Mouse (Mus musculus) hindbrain, embryonic 16.5 days (tissue): ENCODE measurements at regions not wholly inside any gene's neighbourhood (a gene's known extent, or its start where the extent isn't known, plus 50 kb on each side); places are given as distances from the start of the nearest gene placed in this dataset.

Experiments used
- ATAC-seq: fragments of 200-750 bp; cut with Nextera tagmentation; 2 replicates; pipeline ENCODE4 v1.8.0; 2017; ENCODE audit warnings: moderate TSS enrichment, moderate library complexity
- H3K27ac ChIP-seq: fragments of 300-500 bp; sonication (generic); 2 replicates; pipeline ENCODE4 v1.5.1; 2014; ENCODE audit warnings: low read depth, mild to moderate bottlenecking, control low read depth, low read length, moderate library complexity
- H3K27me3 ChIP-seq: fragments of 300-500 bp; sonication (generic); replicated peaks from 2 replicates; pipeline ENCODE4 v1.6.1; 2014; ENCODE audit warnings: low read length; ENCODE audit not compliant: control insufficient read depth, insufficient read depth
- H3K36me3 ChIP-seq: fragments of 300-500 bp; sonication (generic); 2 replicates; pipeline ENCODE4 v1.6.1; 2014; ENCODE audit warnings: mild to moderate bottlenecking, low read length, moderate library complexity, mixed read lengths; ENCODE audit not compliant: control insufficient read depth, insufficient read depth
- H3K4me1 ChIP-seq: fragments of 300-500 bp; sonication (generic); 2 replicates; pipeline ENCODE4 v1.6.1; 2014; ENCODE audit warnings: low read depth, low read length; ENCODE audit not compliant: control insufficient read depth, insufficient read depth
- H3K4me2 ChIP-seq: fragments of 300-500 bp; sonication (generic); 2 replicates; pipeline ENCODE4 v1.6.1; 2014; ENCODE audit warnings: mild to moderate bottlenecking, low read length, control low read depth, moderate library complexity
- H3K4me3 ChIP-seq: fragments of 300-500 bp; sonication (generic); 2 replicates; pipeline ENCODE4 v1.5.1; 2014; ENCODE audit warnings: mild to moderate bottlenecking, low read length, control low read depth, moderate library complexity
- H3K9ac ChIP-seq: fragments of 300-500 bp; sonication (generic); 2 replicates; pipeline ENCODE4 v1.6.1; 2014; ENCODE audit warnings: low read depth, mild to moderate bottlenecking, control low read depth, low read length, moderate library complexity
- H3K9me3 ChIP-seq: fragments of 300-500 bp; sonication (generic); 2 replicates; pipeline ENCODE4 v1.6.1; 2014; ENCODE audit warnings: mild to moderate bottlenecking, low read length, moderate library complexity; ENCODE audit not compliant: control insufficient read depth
- WGBS: fragments of 180-500 bp; shearing (Covaris S2); extraction: QIAGEN DNeasy Blood & Tissue Kit; methylation state at CpG from one replicate; pipeline ENCODE4 v1.1.7; 2014; 5-methylcytosine and 5-hydroxymethylcytosine counted together

DNA sequence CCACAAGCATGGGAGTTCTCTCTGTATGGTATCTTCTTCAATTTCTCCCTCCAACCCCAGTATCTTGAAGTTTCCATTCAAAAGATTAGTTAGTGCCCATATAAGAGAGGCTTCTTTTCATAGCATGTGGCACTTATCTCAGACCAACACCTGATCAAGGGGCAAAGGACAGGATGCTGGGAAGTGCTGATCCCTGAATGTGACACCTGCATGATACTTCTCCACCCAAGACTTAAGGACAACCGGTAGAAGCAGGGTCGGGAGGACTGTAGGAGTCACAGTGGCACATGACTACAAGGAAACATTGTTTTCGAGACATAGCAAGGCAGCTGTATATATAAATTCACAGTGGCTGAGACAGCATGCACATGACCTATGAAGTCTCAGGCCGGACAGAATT lies 227.6 kb upstream of the Cwc22 start:
- Histone ChIP-seq H3K27ac (no peak overlapping the region), H3K4me2 (no peak overlapping the region), H3K9me3 (no peaks in the 10 kb centered on the region), H3K4me3 (no peak overlapping the region), H3K4me1 (no peaks in the 10 kb centered on the region), H3K36me3 (no peaks in the 10 kb centered on the region), H3K27me3 (no peaks in the 10 kb centered on the region), H3K9ac (no peak overlapping the region)
- no peak for ATAC-seq
- WGBS: 84% methylated on average over 4 of the region's 4 CpGs

DNA sequence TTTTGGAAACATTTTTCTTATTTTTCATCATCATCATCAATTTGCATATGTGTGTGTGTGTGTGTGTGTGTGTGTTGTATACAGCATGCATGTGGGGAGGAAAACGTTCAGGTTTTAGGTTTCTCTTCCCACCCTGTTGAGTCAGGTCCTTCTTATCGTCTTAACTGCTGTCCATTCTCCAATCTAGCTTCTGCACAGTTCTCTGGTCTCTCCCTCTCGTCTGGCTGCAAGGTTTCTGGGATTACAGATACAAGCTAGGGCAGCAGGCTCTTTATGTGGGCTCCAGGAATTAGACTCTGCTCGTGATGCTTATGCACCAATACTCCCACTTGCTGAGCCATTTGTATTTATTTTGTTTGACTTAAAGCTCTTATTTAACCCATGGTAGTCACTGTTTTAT lies 226.6 kb upstream of the Cwc22 start:
- no peak overlapping the region for H3K27ac ChIP-seq
- no peak overlapping the region for H3K4me2 ChIP-seq
- ATAC-seq: no peak
- no peaks in the 10 kb centered on the region for H3K4me1 ChIP-seq
- 69% methylated on average over 4 of the region's 4 CpGs for WGBS
- no peaks in the 10 kb centered on the region for H3K9me3 ChIP-seq
- no peak overlapping the region for H3K4me3 ChIP-seq
- H3K9ac ChIP-seq: no peak overlapping the region
- no peaks in the 10 kb centered on the region for H3K27me3 ChIP-seq
- H3K36me3 ChIP-seq: no peaks in the 10 kb centered on the region

DNA sequence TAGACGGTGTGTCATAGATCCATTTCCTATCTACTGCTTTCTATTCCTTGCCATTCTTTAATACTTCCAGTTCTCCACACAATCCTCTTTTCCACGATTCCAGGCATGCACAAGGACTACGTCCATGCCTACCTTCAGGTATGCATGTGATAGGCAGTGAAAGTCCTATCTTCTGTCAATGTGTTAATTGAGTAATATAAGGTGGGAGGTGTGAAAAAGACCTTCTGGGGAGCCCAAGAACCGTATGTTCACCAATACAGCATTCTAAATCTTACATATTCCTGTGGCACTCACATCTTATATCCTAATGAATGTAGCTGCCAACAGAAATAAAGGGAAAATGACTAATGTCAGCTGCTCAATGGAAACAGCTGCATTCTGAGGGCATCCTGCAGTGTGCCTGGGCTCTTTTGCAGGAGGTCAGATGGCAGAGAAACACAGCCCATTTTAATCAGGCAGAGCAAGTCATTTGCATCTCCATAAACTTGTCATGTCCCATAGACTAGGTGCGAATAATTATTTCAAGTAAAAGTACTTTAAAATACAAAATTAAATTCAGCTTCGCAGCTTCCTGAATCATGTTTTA lies 224.1 kb upstream of the Cwc22 start:
- Histone ChIP-seq H3K4me2 (no peak overlapping the region), H3K4me3 (no peak overlapping the region), H3K4me1 (no peaks in the 10 kb centered on the region), H3K36me3 (no peaks in the 10 kb centered on the region), H3K27ac (no peak overlapping the region), H3K9me3 (no peaks in the 10 kb centered on the region), H3K27me3 (no peaks in the 10 kb centered on the region), H3K9ac (no peak overlapping the region)
- no peak for ATAC-seq
- 55% methylated on average over 6 of the region's 6 CpGs for WGBS

DNA sequence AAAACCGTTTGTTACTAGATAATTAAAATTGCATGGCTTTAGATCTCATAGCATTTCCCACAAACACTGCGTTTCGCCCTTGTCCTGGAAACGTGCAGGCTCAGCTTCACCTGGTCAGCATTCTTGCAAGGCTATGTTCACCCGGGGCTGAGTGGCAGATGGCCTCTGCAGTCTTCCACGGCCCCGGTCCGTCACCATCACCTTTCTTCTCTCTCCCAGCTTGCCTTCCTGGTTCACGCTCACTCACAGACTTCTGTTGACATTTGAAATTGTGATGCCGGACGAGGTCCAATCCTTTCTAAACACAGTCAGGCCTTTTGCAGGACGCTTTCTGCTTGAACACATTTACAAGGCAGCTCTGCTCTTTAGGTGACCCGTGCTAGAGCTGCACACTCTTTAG lies 219.3 kb upstream of the Cwc22 start:
- Histone ChIP-seq H3K4me2 (no peak overlapping the region), H3K4me3 (no peak overlapping the region), H3K36me3 (no peaks in the 10 kb centered on the region), H3K27ac (no peak overlapping the region), H3K9ac (no peak overlapping the region), H3K9me3 (no peaks in the 10 kb centered on the region), H3K27me3 (no peaks in the 10 kb centered on the region), H3K4me1 (no peaks in the 10 kb centered on the region)
- WGBS: 83% methylated on average over 13 of the region's 13 CpGs
- ATAC-seq: no peak

DNA sequence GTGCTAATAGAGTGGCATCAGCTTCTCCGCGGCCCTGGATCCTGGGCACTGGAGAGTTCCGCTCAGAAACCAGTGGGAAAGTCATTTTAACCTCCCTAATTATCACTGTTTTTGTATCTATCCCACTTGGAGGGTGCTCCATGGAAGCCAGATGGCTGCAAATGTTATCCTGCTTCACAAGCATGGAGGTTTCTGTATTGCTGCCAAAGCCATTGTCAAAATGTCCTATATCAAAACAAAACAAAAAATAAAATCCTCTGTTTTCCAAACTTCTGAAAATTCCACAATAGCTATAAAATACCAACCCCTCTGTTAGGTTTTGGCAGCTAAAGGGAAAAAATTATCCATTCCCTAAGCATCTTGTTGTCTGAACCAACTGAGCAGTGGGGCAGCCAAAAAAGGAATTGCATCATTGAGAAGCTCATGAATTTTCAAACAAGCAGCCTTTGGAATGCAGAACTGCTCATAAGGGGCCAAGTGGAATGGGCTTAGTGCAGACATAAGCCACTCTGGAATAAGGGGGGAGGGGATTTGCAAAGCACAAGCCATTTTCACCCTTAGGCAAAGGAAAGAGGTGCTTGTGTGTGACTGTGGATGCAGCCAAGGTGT lies 213.8 kb upstream of the Cwc22 start:
- peak overlapping the region; percentile 3; the same call in 1 of the 2 replicates for H3K27ac ChIP-seq
- no peaks in the 10 kb centered on the region for H3K36me3 ChIP-seq
- H3K4me2 ChIP-seq: no peak overlapping the region
- H3K9me3 ChIP-seq: no peaks in the 10 kb centered on the region
- H3K4me3 ChIP-seq: no peak overlapping the region
- 61% methylated on average over 3 of the region's 3 CpGs for WGBS
- no peaks in the 10 kb centered on the region; the same call in 1 of the 2 replicates for H3K4me1 ChIP-seq
- H3K9ac ChIP-seq: no peak overlapping the region
- no peaks in the 10 kb centered on the region for H3K27me3 ChIP-seq
- ATAC-seq: peak; percentile 87

DNA sequence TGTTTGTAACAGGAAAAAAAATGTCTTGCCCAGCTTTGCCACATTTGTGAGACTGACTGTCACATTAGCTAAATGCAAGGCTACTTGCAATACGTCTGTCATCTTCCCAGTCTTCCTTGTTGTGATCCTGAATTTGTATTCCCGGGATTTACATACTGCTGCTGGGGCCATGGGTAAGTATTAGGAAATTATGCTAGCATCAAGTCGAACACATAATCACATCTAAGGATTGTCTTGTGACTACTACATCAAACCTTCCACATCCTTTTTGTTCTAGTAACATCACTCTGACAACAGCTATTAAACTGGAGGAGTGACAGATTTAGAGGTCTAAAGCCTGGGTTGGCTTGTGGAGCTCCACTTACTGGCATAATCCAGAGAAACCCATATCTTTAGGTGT lies 164.2 kb upstream of the Cwc22 start:
- Histone ChIP-seq H3K36me3 (no peaks in the 10 kb centered on the region), H3K9ac (no peak overlapping the region), H3K27ac (no peak overlapping the region), H3K4me2 (no peak overlapping the region), H3K4me3 (no peak overlapping the region), H3K4me1 (no peaks in the 10 kb centered on the region), H3K9me3 (no peaks in the 10 kb centered on the region), H3K27me3 (no peaks in the 10 kb centered on the region)
- 81% methylated on average over 3 of the region's 3 CpGs for WGBS
- ATAC-seq: no peak

DNA sequence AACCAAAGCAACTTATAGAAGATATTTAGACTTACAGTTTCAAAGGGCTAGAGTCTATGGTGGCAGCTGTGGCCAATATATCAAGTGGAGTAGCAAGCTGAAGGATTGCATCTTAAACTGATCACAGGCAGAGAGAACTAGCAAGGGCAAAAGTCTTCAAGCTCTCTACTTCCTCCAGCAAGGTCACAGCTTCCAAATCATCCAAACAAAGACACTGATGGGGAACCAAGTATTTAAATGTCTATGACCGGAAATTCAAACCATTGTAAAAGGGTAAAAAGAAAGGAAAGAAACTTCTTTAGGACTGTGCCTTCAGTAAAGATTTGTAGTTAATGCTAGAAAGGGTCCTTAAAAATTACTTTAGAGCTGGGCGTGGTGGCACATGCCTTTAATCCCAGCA lies 149.4 kb upstream of the Cwc22 start:
- Histone ChIP-seq H3K27ac (no peak overlapping the region), H3K4me3 (no peak overlapping the region), H3K4me1 (no peaks in the 10 kb centered on the region), H3K9me3 (no peaks in the 10 kb centered on the region), H3K4me2 (no peak overlapping the region), H3K36me3 (no peaks in the 10 kb centered on the region), H3K27me3 (no peaks in the 10 kb centered on the region), H3K9ac (no peak overlapping the region)
- 95% methylated on average over 2 of the region's 2 CpGs for WGBS
- no peak for ATAC-seq

DNA sequence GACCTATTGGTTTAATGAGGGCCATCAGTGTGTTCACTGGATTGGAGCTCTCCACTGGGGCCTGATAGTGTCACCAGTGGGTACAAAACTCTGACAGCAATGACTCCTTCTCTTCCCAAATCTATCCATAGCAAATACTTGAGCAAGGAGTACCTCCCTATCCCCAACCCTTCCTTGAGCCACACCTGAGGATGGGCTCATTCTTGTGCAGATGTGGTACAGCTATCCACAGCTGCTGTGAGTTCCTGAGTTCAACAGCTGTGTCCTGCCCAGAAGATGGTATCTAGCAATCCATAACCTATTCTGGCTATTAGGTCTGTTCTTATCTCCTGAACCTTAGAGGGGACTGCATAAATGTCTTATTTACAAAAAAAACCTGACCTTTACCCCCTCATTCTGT lies 148.7 kb upstream of the Cwc22 start:
- Histone ChIP-seq H3K9me3 (no peaks in the 10 kb centered on the region), H3K4me2 (no peak overlapping the region), H3K4me1 (no peaks in the 10 kb centered on the region), H3K27ac (no peak overlapping the region), H3K27me3 (no peaks in the 10 kb centered on the region), H3K4me3 (no peak overlapping the region), H3K36me3 (no peaks in the 10 kb centered on the region), H3K9ac (no peak overlapping the region)
- no peak for ATAC-seq

DNA sequence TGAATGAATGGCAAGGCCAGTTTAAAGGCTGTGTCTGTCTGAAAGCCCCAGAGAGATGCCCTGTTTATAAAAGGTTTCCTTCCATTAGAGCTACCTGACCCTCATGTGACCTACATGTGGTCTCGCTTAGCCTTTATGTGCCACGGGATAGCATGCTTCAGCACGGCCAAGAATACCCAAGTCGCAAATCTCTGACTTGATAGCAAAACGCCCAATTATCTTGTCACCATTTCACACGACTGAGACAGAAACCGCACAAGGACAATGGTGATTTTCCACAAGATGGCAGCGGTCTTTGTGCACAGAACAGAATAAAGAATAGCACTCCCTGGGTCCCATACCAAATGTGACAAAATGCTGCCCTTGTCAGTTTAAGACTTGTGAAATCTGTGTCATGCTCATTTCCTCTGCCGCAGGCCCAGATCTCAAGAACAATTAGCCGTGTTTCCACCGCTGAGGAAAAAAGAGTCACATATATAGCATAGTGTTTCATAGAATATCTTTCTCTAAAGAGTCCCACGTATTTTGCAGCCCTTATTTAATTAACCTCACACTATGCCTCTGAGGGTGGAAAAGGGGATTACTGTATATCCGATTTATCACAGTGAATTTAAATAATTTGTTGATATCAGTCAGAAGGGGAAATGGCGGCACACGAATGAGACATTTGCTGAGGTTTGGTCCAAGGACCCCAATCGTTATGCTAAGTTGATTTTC lies 118.3 kb upstream of the Cwc22 start:
- H3K27me3 ChIP-seq: no peaks in the 10 kb centered on the region; the same call in 1 of the 2 replicates
- H3K27ac ChIP-seq: no peak overlapping the region
- H3K4me3 ChIP-seq: no peak overlapping the region
- no peak overlapping the region for H3K9ac ChIP-seq
- H3K36me3 ChIP-seq: no peaks in the 10 kb centered on the region
- no peaks in the 10 kb centered on the region for H3K9me3 ChIP-seq
- peak; percentile 48 for ATAC-seq
- H3K4me1 ChIP-seq: no peaks in the 10 kb centered on the region; the same call in 1 of the 2 replicates
- WGBS: 27% methylated on average over 16 of the region's 16 CpGs
- H3K4me2 ChIP-seq: no peak overlapping the region
